Mouse (Mus musculus) cerebellum, postnatal 14 days (tissue): ENCODE results near the gene Nmbr.
A peak's percentile ranks its signal among the peaks of the same experiment; 100 is the strongest.

Source experiments
- DNase-seq, 2 experiments: peaks; one replicate each; pipeline ENCODE4 v3.0.0; 2021; ENCODE audit warnings: mixed read lengths in 2 of 2

Gene Nmbr

DNA sequence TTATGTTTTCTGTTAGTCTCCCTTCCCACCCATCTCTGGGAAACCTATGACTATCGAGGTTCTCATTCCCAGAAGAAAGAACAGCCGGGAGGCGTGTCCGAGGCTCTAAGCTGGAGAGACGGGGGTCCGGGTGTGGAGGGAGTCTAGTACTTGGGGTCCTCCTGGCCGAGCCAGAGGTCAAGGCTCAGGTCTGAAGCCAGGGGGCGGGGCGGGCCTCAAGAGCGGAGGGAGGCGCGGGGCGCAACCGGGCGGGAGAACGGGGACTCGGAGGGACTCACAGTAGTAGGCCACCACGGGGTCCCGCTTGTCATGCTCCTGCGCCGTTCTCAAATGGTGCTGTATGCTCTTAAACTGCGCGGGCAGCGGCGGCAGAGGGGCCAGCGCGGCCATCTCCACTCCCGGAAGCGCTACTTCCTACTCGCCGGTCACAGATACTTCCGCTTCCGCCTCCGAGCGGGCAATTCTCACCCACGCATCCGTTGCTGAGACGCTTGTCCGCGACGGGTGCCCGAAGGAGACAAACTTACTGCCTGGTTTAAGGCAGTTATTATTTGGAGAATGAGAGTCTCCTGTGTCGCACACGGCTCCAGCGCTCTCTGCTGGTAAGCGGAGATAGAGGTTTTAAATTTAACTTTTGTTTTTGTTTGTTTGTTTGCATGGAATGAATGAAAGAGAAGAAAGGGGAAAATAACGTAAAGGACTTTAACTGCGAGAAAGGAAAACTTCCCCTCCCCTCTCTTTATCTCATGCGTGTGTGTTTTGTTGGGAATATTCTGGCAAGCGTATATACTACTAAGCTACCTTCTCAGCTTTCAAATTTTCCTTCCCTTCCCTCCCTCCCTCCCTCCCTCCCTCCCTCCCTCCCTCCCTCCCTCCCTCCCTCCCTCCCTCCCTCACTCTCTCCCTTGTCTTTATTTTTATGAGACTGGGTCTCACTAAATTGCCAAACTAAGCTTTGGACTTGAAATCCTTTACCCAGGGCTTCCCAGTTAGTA is at the start of gene Nmbr, which contains the start of gene Vta1:
Gene Nmbr, plus strand, starts transcription at position 520 of the 995 bp plus-strand sequence.
Gene Vta1, minus strand, starts transcription at position 489 of the 995 bp plus-strand sequence.
- DNase-seq: peak; percentile 98

DNA sequence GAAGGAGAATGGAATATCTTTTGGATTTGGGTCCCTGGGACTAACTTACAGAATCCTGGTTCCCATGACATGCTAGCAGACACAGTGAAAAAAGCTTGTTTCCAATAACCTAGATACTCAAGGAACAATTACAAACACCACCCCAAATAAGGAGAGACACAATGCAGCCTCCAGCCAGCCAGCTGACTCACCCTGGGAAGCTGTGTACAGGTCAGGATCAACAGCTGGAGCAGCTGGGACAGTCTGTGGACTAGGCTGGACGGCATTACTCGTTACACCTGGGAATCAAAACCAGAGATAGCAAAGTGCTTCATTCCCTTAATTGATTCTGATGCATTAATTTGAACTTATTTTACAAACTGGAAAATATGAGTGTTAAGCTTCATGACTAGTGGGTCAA is 44.5 kb upstream of the Nmbr start:
- no peak for DNase-seq

DNA sequence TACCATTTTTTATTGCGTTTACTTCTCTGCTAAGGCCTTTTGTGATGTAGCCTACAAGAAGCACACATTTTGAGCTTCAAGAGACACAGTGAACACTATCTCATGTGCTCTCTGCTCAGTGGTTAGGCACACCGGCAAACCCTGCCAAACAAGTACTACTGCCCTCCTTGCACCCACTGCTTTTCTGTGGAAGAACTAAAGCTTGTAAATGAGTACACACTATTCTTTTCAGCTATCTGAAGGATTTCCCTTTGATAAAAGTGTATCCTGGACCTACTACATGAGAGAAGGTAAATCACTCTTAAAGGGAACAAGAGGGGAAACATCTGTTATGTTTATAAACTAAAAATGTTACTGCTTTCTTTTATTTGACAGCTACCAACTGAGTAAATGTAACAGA is 39.2 kb upstream of the Nmbr start:
- no peak for DNase-seq

DNA sequence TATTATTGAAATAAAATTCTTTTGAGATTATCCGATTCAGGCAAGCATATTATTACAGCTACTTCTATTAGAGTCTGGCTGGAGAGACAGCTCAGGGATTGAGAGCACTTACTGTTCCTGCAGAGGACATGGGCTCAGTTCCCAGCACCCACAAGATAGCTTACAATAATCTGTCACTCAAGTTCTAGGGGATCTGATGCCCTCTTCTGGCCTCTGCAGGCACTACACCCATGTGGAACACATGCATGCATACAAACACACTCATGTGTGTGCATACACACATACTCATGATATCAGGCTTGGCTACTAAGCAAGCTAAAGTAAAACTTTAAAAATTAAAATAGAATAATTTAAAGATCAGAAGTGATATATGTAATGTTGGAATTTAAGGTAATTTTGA is 19.7 kb upstream of the Nmbr start:
- no peak for DNase-seq

DNA sequence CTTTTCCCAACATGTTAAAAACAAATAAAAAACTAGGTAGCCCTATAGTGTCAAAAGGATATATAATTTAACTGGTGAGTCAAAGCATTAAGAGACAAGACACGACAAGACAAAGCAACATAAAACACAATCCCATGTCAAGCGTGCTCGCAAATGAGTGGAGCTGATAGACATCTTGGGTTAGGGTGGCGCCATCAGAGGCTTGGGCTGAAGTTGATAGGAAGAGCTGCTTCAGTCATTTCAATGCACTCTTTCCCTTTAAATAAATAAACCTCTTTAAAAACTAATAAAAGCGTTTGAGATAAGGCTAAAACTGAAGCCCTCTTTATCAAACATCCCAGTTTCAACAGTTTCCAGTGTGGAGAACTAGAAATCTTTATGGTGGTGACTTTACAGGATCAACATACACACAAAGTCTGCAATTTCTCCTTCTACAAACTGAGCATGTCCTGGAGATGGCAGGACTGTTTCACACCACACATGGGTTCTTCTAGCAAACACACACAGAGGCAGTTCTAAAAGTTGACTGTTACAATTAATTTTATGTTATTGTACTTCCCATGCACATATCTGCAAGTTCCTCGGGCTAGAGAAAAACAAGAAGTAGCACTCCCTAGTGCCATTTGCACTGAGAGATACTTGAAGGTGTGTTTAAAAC is 16.5 kb upstream of the Nmbr start:
- DNase-seq: no peak

DNA sequence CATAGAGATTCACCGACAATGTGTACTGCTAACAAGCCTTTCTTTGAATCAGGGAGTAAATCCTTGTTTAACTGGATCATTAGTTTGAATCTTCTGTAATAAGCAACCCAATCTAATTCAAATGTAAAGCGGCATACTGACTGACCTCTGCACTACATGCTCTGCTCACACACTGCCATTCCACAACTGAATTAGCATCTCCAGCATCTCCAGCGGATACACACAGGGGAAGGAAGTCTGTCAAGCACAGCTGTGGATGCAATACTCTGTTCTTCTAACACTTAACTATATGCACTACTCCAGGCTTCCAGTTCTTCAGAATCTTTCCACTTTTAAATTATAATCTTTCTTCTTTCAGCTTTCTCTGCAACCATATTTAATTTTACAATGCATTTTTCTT is 15.0 kb upstream of the Nmbr start:
- DNase-seq: no peak

DNA sequence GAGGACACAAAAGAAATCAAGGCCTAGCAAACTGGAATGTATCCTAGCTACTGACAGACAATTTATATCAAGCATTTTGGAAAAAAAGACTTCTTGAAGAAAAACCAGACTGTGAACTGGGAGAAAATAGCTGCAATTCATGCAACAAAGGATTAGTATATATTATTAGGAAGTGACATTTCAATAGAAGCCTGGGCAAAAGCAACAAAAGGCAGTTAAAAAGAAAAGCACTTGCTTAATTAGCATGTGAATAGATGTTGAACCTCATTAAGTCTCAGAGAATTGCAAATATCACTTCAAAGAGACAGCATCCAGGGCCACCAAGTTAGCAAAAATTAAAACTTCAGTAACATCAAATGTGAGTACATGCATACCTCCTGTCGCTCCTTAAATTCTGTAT is 2.2 kb upstream of the Nmbr start:
- DNase-seq: no peak

DNA sequence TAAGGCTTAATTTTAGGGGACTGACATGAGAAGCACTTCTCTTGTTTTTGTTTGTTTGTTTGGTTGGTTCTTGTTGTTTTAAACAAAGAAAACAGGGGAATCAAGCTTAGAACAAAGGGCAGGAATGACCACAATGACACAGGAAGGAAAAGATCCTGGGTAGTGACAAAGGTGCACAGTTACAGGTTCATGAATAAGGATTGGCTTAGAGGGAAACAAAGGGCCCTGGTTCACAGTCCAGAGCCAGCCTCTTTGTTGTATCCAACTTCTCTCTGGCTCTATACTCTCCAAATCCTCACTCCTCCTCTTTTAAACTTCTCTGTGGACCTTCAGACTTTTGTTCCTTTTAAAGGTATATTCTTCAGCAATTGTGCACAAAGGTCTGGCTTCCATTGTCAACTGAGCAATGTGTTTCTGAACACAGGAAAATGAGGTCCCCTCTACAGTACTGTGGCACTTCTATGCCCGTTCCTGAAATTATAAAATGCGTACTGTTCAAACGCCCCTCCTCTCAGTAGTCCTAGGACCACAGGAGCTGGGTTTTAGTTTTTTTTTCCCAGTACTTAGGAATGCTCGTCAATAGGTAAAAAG is 1.5 kb upstream of the Nmbr start:
- DNase-seq: no peak

DNA sequence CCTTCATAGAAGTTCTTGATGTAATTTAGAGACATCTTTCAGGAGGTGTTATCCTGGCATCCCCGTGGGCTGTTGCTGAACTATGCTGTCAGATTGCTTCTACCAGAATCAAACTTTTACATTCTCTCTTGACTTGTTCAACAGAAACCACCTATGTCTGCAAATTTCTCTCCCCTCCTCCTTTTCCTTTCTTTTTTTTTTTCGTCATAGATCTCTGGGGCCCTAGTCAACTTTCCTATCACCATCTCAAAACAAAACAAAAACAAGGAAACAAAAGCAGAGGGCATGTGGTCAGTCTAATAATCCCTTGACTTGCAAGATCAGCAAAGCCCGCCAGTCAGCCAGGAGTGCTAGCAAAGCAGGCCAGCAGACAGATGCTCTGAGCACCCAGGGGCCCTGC is 12.7 kb downstream of the Nmbr start, which contains the start of gene Gje1:
Gene Gje1, minus strand, starts transcription at position 101 of the 400 bp plus-strand sequence.
- DNase-seq: no peak

DNA sequence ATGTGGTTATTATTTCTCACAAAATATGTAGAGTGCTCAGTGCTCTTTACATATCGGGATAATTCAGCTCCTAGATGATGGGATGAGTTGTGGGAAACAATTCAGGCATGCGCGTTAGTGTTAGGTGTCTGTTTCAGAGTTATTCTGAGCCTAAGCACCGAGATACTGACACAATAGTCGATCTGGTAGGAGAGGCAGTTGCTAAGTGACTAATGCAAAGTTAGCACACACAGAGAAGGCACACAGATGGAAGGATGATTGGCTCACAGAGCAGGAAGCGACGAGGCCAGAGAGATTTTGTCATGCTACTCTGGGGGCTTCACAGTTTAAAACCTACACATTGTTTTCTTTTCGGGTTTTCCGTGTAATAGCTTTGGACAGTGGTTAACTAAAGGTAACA is 20.3 kb downstream of the Nmbr start:
- no peak for DNase-seq

DNA sequence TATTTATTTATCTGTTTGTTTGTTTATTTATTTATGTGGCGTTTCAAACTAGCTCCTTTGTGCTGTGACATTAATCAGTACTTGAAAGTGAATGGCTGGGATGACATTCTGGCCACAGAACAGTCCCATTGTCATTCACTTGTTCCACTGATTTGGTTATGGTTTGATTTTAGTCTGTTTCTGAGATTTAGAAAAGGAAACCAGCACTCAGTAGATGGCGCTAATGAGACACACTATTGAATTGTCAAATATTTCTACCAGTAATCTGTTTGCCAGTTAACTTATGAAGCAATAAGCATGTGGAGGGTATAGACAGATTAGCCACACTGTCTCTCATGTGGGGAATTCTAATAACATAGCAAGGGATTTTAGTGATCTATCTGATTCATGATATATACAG is 28.9 kb downstream of the Nmbr start:
- DNase-seq: peak; percentile 72 to 75

DNA sequence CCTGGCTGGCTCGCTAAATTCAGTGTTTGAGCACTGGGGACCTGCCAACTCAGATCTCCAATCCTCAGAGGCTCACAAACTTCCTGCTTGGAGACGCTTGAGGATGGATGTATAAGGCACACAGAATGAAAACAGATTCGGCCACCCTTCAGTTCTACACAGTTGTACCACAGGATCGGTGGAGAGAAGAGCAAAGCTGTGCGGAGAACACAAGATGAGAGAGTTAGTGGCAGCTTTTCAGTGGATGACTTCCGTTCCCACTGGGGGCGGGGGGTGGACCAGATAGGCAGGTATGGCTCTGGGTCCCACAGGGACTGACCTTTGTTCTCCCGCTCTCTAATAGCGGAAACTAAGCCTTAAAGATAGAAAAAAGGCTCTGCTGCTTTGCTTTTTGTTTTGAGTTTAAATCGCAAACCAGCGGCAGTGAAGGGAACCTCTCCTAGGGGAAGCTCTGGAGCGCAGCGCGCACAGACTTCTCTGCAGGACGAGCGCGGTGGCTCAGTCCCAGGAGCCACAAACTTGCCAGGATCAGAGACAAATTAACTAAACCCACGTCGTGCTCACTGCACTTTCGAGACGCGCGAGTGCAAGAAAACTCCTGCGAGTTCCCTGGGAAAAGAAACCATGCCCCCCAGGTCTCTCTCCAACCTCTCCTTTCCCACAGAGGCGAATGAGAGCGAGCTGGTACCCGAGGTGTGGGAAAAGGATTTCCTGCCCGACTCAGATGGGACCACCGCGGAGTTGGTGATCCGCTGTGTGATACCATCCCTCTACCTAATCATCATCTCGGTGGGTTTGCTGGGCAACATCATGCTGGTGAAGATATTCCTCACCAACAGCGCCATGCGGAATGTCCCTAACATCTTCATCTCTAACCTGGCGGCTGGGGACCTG is 54.5 kb downstream of the Nmbr start:
- peak; percentile 6 to 13 for DNase-seq

DNA sequence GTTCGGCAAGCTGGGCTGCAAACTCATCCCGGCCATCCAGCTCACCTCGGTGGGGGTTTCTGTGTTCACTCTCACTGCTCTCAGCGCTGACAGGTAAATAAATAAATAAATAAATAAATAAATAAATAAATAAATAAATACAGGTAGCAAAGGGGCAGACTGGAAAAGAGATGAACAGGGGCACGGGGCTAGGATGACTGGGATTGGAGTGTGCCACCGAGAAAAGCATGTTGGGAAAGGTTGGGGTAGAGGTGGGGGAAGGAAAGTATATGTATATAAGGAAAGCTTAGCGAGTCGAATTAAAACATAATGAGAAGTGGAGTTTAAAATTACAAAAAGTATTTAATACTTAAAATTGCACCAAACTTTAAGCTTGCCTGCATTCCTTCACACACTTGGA is 55.2 kb downstream of the Nmbr start:
- no peak for DNase-seq

DNA sequence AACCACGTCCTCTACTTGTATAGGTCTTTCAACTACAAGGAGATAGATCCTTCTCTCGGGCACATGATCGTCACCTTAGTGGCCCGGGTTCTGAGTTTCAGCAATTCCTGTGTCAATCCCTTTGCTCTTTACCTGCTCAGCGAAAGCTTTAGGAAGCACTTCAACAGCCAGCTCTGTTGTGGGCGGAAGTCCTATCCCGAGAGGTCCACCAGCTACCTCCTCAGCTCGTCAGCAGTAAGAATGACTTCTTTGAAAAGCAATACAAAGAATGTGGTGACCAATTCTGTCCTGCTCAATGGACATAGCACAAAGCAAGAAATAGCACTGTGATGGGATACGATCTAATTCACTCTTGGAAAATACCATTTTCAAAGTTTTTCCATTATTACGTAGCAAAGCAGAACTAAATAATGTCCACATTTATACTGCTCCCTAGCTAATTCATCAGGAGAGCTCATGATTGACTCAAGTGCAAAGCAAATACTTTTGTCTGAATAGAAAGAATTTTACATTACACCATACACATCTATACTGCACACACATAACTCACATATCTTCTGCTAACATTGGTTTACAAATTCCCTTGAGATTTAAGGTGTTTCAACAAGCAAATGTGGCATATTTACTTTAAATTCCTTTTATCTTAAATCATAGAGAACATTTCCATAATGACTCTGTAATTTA is 65.0 kb downstream of the Nmbr start:
- DNase-seq: no peak

DNA sequence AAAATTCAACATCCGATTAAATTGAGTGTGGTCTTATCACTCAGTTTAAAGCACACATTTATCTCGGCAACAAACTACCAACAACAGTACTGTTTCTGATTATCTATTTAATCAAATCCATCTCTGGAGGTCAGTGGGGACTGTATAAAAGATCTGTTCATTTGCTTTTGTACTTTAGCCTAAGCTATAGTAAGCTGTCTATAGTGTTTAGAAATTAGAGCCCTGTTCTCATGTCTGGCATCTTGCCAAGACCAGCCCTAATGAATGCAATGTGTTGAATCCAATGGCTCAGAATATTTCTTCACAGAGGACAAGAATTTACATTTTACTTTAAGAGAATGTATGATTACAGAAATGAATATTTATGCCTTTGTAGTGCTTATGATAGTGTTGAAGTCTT is 69.1 kb downstream of the Nmbr start:
- DNase-seq: peak in 1 of 2 experiments; percentile 7

DNA sequence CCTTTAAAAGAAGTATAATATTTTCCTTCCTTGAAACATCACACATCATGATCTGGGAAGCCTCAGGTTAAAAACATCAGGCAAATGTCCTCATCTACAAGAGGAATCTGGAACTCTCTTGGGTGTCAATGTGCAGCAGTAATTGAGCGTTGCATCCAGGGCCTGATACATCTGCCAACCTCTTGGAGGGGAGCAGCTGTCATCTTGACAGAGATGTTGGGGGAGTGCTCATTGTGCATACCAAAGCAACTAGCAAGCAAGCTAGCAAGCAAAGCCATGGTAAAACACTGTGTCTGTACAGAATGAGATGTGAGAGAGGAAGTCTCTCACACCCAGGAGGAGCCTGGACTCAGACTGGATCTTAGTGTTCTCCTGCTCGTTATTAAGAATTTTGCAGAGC is 84.6 kb downstream of the Nmbr start:
- DNase-seq: peak; percentile 1 to 4

DNA sequence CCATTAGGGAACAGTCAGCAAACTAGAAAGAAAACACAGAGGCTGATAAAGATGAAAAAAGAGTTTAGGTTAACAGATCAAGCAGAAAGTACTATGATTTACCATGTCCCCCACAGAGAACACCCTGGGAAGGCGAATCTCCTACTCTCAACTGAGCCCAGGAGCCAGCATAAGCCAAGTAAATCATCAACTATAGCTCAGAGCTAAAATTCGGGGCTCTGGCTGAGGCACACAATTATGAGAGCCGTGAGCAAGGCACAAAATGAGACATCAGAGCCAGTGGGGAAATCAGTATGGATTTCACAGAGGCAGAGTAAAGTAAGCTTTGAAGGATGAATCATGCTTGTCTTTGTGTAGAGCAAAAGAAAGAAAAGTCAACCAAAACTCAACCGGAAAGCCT is 111.6 kb downstream of the Nmbr start:
- DNase-seq: no peak
